In the genomic region with DNA sequence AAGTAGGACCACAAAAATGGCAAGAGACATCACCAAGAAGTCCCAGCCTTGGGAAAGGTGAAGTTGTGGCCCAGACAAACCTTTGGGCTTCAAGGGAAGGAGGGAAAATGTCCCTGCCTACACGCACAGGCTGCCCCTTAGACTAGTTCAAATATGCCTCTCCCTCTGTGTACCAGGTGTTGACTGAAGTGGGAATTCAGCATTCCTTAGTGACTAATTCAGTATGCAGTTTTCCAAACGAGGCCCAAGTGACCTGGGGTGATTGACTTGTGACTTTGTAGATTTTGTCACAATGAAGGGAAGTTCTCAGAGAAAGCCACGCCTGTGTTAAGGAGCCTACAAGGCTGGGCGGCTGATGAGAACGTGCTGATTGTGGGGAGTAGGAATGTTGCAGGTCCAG, we compare ENCODE assay signal across 14 mouse cellular contexts.
"Had no signal": no experiment of that assay in that cellular context is flagged by ENCODE, and none has a peak within 500 bp of the region (broad histone marks: within the 10 kb centered on the region; RNA-seq: fewer than 3 reads in every experiment).

No protein-coding gene starts in this region.

- H3K4me2 ChIP-seq: hindbrain, embryonic 15.5 days; kidney, embryonic 15.5 days; limb, embryonic 13.5 days; neural tube, embryonic 12.5 days had no signal

- H3K36me3 ChIP-seq: hindbrain, embryonic 15.5 days; kidney, embryonic 15.5 days; limb, embryonic 13.5 days; midbrain, embryonic 10.5 days; neural tube, embryonic 12.5 days had no signal

- H3K27ac ChIP-seq: hindbrain, embryonic 15.5 days; kidney, embryonic 15.5 days; limb, embryonic 13.5 days; liver, embryonic 14.5 days; midbrain, embryonic 10.5 days; neural tube, embryonic 12.5 days had no signal

- H3K4me3 ChIP-seq: hindbrain, embryonic 15.5 days; kidney, embryonic 15.5 days; limb, embryonic 13.5 days; midbrain, embryonic 10.5 days; neural tube, embryonic 12.5 days had no signal

- H3K27me3 ChIP-seq: kidney, embryonic 15.5 days had no signal

- DNase-seq: kidney, adult 2 months; kidney, postnatal 25 days; layer of hippocampus, adult 9-11 months; layer of hippocampus, postnatal 36 days; left cerebral cortex, postnatal 4 days; midbrain, embryonic 14.5 days; thymus, postnatal 4 days had no signal

- H3K4me1 ChIP-seq: midbrain, embryonic 10.5 days; neural tube, embryonic 12.5 days had no signal

- H3K9ac ChIP-seq: hindbrain, embryonic 15.5 days; kidney, embryonic 15.5 days; limb, embryonic 13.5 days; liver, embryonic 14.5 days; neural tube, embryonic 12.5 days had no signal

- H3K9me3 ChIP-seq: hindbrain, embryonic 15.5 days; kidney, embryonic 15.5 days; limb, embryonic 13.5 days; midbrain, embryonic 10.5 days; neural tube, embryonic 12.5 days had no signal

- ATAC-seq: intestine, embryonic 16.5 days had no signal
